Mouse (Mus musculus): ENCODE data around the gene Skap2. TPM values are rescaled to one million over a fixed set of nuclear protein-coding genes. Genes with fewer than 3 reads are reported as not detected.

Gene Skap2
- polyA plus RNA-seq, 1 experiment: 15.2 TPM

DNA sequence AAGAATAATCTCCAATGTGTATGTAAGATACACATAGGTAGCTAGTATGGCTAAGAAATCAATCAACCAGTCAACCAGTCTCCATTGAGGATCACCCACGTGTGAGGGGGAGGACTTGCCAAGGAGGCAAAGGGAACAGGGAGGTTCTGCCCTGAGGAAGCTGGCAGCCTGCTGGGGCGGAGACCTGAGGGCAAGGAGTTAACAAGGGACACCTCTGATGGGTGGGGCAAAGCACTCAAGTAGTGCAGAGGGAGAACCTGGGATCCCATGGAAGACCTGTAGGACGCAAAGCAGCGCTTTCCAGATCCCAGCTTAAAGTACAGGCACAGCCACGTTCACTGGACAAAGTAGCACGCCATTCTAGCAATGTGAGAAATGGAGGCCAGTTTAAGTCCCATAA is 131.6 kb downstream of the Skap2 start:
- Histone ChIP-seq H3K36me3 (ENCODE audit: control insufficient read depth, insufficient read depth, low read length) (no peaks in the 10 kb centered on the region), H3K27me3 (ENCODE audit: control insufficient read depth, insufficient read depth, low read length) (no peaks in the 10 kb centered on the region), H3K4me3 (ENCODE audit: control insufficient read depth, low read depth, low read length) (no peak overlapping the region)

DNA sequence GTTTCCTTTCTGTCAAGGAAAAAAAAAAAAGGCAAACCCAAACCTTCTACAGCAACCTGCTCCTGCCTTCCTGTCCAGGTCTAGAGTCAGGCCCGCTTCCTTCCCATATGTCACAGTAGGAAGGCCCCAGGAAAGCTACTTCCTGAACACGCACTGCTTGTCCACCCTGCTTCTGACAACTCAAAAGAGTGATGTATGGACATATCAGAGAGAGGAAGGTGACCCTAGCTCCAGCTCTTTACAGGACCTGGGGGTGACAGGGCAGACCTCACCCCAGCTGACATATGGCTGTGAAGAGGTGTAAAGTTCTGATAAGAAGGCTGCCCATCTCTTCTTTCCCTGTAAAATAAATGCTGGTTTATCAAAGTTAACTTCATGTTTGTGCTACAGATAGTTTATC is 133.8 kb downstream of the Skap2 start:
- Histone ChIP-seq H3K27me3 (ENCODE audit: control insufficient read depth, insufficient read depth, low read length) (no peaks in the 10 kb centered on the region), H3K27ac (ENCODE audit: control insufficient read depth, insufficient read depth, low read depth, low read length) (no peak overlapping the region), H3K4me3 (ENCODE audit: control insufficient read depth, low read depth, low read length) (no peak overlapping the region), H3K36me3 (ENCODE audit: control insufficient read depth, insufficient read depth, low read length) (no peaks in the 10 kb centered on the region), H3K4me1 (ENCODE audit: control insufficient read depth, insufficient read depth, low read length) (no peaks in the 10 kb centered on the region)
- TF ChIP-seq CTCF (IDR thresholded peaks at IDR 0.05; ENCODE audit: control insufficient read depth, insufficient read depth, insufficient replicate concordance, low read depth, low read length) (no peak), POLR2A (IDR thresholded peaks at IDR 0.05; ENCODE audit: control insufficient read depth, low read depth, low read length) (no peak)

More for the DNA sequence above, 131.6 kb downstream of the Skap2 start:
- TF ChIP-seq CTCF (IDR thresholded peaks at IDR 0.05; ENCODE audit: control insufficient read depth, insufficient read depth, insufficient replicate concordance, low read depth, low read length) (no peak), POLR2A (IDR thresholded peaks at IDR 0.05; ENCODE audit: control insufficient read depth, low read depth, low read length) (no peak)
- Histone ChIP-seq H3K4me1 (ENCODE audit: control insufficient read depth, insufficient read depth, low read length) (no peaks in the 10 kb centered on the region), H3K27ac (ENCODE audit: control insufficient read depth, insufficient read depth, low read depth, low read length) (no peak overlapping the region)

DNA sequence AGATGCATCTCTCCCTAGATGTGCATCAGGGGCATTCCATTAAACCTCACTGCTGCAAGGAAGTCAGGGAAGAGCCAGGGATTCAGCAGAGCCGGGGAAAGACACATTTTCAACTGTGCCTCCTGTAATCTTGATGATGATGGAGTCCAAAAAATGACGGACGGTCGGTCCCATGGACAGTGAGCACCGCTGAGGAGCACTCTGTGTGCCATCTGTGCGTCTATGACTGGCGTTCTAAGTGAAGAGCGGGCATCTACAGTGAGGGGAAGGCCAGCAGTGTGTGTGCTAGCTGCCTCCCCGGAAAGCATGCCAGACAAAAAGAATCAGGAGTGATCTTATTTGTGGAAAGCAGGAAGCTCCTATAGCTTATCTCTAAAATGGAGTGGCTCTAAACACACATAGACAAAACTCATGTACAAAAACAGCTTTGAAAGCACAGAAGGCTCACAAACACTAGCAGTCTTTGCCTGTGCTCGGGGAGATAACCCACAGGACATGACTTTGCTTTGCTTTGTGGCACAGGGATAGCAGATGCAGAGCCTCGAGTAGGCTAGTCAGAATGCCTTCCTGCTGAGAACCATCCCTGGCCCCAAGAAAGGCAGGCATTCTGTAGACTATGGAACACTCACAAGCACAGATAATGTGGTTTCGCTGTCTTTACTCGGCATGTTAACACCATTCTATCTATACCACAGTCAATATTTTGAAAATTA is 135.4 kb downstream of the Skap2 start:
- TF ChIP-seq CTCF (IDR thresholded peaks at IDR 0.05; ENCODE audit: control insufficient read depth, insufficient read depth, insufficient replicate concordance, low read depth, low read length) (no peak), POLR2A (IDR thresholded peaks at IDR 0.05; ENCODE audit: control insufficient read depth, low read depth, low read length) (no peak)
- H3K36me3 ChIP-seq (ENCODE audit: control insufficient read depth, insufficient read depth, low read length): no peaks in the 10 kb centered on the region
- H3K27ac ChIP-seq (ENCODE audit: control insufficient read depth, insufficient read depth, low read depth, low read length): no peak overlapping the region
- H3K4me1 ChIP-seq (ENCODE audit: control insufficient read depth, insufficient read depth, low read length): no peaks in the 10 kb centered on the region
- no peaks in the 10 kb centered on the region for H3K27me3 ChIP-seq (ENCODE audit: control insufficient read depth, insufficient read depth, low read length)
- no peak overlapping the region for H3K4me3 ChIP-seq (ENCODE audit: control insufficient read depth, low read depth, low read length)

DNA sequence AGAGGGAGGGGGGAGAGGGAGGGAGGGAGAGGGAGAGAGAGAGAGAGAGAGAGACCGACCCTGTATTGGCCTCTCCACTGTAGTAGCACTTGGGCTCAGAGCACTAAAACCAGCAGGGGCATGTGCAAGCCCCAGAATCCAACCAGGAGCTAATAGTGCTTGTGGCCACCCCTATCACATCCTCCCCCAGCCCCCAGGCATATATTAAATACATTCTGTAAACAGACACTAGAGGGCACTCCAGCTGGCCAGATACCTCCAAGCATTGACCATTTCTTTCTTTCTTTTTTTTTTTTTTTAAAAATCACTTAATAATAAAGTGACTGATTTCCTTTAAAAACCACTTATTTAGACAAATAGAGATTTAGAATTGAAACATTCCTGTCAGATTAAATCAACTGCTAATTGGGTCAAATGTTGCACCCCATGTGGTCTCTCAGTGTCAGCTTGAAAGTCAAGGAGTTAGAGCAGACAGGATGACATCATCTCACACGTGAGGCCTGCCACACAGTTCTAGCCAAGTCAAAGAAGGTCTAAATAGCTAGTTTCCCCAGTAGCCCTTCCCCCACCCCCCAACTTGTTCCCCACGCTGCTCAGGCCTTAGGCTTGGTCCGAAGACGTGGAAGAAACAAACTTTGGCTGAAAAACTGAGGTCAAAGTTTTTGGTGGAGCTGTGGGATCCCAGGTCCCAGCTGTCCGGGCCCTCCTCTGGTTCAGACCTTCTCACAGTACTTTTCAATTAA is 136.3 kb downstream of the Skap2 start:
- no peaks in the 10 kb centered on the region for H3K27me3 ChIP-seq (ENCODE audit: control insufficient read depth, insufficient read depth, low read length)
- H3K4me3 ChIP-seq (ENCODE audit: control insufficient read depth, low read depth, low read length): no peak overlapping the region
- no peaks in the 10 kb centered on the region for H3K36me3 ChIP-seq (ENCODE audit: control insufficient read depth, insufficient read depth, low read length)
- H3K4me1 ChIP-seq (ENCODE audit: control insufficient read depth, insufficient read depth, low read length): no peaks in the 10 kb centered on the region
- H3K27ac ChIP-seq (ENCODE audit: control insufficient read depth, insufficient read depth, low read depth, low read length): no peak overlapping the region
- no peak for TF ChIP-seq POLR2A (IDR thresholded peaks at IDR 0.05; ENCODE audit: control insufficient read depth, low read depth, low read length)
- no peak for TF ChIP-seq CTCF (IDR thresholded peaks at IDR 0.05; ENCODE audit: control insufficient read depth, insufficient read depth, insufficient replicate concordance, low read depth, low read length)

DNA sequence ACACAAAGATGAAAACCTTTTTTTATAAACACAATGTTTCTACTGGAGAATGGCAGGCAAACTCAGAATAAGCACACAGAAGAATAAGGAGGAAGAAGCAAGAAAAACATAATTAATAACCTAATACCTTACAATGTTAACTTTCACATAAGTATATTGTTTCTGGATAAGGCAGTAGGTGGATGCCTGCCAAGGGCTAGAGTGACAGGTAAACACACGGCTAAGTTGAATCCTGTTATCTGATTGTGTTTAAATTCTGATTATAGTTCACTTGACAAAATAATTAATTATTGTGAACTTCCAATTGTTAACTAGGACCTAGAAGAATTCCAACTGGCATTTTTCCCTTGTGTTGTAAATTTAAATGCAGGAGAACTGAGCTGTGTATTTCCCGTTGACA is 138.3 kb downstream of the Skap2 start:
- H3K27me3 ChIP-seq (ENCODE audit: control insufficient read depth, insufficient read depth, low read length): no peaks in the 10 kb centered on the region
- H3K4me3 ChIP-seq (ENCODE audit: control insufficient read depth, low read depth, low read length): no peak overlapping the region
- H3K36me3 ChIP-seq (ENCODE audit: control insufficient read depth, insufficient read depth, low read length): no peaks in the 10 kb centered on the region
- TF ChIP-seq POLR2A (IDR thresholded peaks at IDR 0.05; ENCODE audit: control insufficient read depth, low read depth, low read length): no peak
- TF ChIP-seq CTCF (IDR thresholded peaks at IDR 0.05; ENCODE audit: control insufficient read depth, insufficient read depth, insufficient replicate concordance, low read depth, low read length): no peak
- no peaks in the 10 kb centered on the region for H3K4me1 ChIP-seq (ENCODE audit: control insufficient read depth, insufficient read depth, low read length)
- H3K27ac ChIP-seq (ENCODE audit: control insufficient read depth, insufficient read depth, low read depth, low read length): no peak overlapping the region

DNA sequence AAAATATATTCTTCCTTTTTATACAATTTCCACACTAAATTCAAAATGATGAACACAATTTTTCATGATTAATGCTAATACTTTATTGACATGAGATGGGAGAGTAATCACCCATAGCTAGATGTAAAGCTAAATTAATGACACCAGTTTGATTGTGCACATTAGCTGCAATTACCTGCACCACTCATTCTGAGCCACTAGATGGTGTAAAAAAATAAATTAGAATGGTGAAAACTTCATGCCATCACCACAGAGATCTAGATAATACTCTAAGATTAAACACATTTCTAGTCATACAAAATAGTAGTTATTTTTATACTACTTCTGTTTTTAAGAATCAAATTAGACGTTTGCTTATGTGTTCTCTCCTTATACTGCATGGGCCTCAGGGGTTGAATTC is 141.2 kb downstream of the Skap2 start:
- no peak for TF ChIP-seq POLR2A (IDR thresholded peaks at IDR 0.05; ENCODE audit: control insufficient read depth, low read depth, low read length)
- H3K4me3 ChIP-seq (ENCODE audit: control insufficient read depth, low read depth, low read length): no peak overlapping the region
- no peaks in the 10 kb centered on the region for H3K27me3 ChIP-seq (ENCODE audit: control insufficient read depth, insufficient read depth, low read length)
- no peaks in the 10 kb centered on the region for H3K4me1 ChIP-seq (ENCODE audit: control insufficient read depth, insufficient read depth, low read length)
- H3K36me3 ChIP-seq (ENCODE audit: control insufficient read depth, insufficient read depth, low read length): no peaks in the 10 kb centered on the region
- no peak overlapping the region for H3K27ac ChIP-seq (ENCODE audit: control insufficient read depth, insufficient read depth, low read depth, low read length)

DNA sequence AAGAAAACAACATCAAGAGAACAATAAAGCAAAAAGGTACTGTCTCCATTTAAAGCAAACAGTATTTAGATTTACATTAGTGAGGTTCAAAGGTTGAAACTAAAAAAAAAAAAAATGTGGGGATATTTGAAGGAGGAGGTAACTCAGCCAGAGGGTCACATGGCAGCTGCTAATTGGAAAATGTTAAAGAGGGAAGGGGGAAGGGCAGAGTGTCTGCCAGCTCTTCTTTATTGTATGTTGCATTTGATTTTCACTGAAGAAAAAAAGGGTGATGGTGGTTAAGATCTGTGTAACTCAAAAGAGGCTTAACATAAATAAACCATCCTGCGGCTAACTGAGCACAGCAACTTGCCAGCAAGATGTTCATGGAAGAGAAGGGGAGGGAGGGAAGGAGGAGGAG is 142.1 kb downstream of the Skap2 start:
- no peak overlapping the region for H3K4me3 ChIP-seq (ENCODE audit: control insufficient read depth, low read depth, low read length)
- H3K36me3 ChIP-seq (ENCODE audit: control insufficient read depth, insufficient read depth, low read length): no peaks in the 10 kb centered on the region
- H3K27ac ChIP-seq (ENCODE audit: control insufficient read depth, insufficient read depth, low read depth, low read length): no peak overlapping the region
- no peaks in the 10 kb centered on the region for H3K27me3 ChIP-seq (ENCODE audit: control insufficient read depth, insufficient read depth, low read length)
- H3K4me1 ChIP-seq (ENCODE audit: control insufficient read depth, insufficient read depth, low read length): no peaks in the 10 kb centered on the region
- no peak for TF ChIP-seq POLR2A (IDR thresholded peaks at IDR 0.05; ENCODE audit: control insufficient read depth, low read depth, low read length)
- TF ChIP-seq CTCF (IDR thresholded peaks at IDR 0.05; ENCODE audit: control insufficient read depth, insufficient read depth, insufficient replicate concordance, low read depth, low read length): no peak

All from testis, adult 2 months (tissue).